Mouse (Mus musculus) Muller cell, postnatal 12 days (primary cell): ENCODE results near the gene Gfi1b.

ENCODE experiments used
- DNase-seq: peaks from one replicate; pipeline ENCODE4 v3.0.0-alpha.2; 2015; ENCODE audit errors: inconsistent ontology term

The Gfi1b gene

DNA sequence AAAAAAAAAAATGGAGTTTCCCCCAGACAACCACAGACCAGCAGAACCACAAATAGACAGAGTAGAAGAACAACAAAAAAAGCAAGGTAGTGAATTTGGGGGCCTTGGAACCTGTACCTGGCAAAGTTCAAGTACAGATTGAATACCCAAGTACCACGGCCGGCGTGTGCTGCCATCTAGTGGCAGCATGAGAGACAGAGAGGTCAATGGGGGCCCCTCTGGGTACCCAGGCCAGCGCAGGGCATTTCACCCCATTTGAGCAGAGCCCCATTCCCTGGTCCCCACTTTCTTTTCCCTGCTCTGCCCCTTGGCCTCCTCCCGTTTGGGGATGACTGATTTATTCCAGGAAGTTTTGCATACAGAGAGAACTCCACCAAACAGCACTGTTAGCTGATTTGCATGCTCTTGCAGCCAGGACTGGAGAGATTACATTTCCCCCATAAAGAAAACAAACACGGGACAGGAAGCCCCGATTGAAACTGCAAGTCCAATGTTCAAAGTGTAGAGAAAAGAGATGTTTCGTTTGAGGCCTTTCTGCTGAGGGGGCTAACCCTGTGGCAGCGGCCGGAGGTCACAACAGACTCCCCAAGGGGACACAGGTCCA is 841 bp upstream of the Gfi1b start:
- no peak for DNase-seq

DNA sequence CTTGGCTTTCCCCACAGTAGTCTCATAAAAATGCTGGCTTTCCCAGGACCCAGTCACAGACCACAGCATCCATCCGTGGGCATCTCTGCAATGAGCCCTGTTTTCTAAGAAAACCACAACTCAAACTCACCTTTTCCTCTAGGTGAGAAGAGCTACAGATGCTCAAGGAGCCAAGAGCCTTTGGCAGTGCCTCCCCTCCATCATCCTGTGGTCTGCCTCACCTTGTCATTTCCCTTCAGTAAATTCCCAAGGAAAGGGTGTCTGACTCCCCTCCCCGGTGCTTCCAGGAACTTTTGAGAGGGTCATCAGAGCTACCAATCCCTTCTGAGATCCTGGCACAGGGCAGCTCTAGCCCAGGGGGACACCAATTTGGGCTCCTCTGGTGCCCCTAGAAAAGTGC is 671 bp downstream of the Gfi1b start:
- no peak for DNase-seq

DNA sequence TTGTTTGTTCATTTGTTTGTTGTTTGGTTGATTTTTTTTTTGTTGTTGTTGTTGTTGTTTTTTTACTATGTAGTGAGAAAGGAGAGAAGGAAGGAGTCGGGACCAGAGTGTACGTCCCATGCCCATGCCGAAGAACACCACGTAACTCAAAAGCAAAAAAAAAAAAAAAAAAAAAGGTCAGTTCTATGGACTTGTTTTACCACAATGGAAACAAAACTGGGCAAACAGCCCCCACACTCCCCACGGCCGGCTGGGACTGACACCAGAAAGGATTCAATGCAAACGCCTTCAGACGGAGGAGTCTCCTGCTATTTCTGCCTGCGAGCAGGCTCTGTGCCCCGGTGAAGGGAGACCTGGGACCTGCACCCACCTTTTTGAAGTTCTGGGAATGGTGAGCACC is 1.3 kb downstream of the Gfi1b start:
- DNase-seq: no peak

DNA sequence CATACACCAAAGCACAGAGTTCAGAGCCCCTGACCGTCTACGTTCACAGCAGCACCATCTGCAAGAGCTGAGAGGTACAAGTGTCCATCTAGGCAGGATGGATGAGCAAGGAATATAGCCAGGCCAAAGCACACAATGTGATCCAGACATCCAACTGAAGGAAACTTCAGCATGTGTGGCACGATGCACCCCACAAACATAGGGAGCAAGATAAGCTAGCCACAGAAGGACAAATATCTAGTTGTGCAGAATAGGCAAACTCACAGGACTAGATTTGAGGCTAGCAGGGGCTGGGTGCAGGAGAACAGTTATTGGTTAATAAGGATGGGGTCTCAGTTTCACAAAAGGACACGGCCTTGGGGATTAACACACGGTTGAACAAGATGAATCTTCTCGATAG is 2.4 kb downstream of the Gfi1b start:
- DNase-seq: no peak

DNA sequence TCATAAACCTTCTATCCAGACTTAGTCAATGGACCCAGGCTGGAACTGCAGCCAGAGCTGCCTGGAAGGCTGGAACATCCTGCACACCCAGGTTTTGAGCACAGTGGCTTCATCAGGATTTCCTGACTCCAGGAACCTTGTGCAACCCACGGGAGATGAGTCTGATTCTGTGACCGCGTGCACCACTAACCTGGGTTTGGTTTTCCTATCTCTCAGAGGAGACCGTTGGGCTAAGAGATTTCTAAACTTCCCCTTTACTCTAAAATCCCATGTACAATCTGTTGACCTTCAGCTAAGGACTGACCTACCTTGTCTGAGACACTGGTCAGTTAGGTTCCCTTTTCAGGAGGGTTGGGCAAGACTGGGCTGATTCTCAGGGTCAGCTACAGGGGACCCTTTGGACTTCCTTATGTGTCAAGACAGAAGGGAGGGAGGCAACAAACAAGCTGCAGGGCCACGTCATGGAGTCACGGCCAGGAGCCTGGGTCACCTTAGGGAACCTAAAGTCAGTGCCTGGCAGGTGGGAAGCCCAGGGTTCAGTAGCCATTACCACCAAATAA is 2.9 kb downstream of the Gfi1b start:
- DNase-seq: no peak

DNA sequence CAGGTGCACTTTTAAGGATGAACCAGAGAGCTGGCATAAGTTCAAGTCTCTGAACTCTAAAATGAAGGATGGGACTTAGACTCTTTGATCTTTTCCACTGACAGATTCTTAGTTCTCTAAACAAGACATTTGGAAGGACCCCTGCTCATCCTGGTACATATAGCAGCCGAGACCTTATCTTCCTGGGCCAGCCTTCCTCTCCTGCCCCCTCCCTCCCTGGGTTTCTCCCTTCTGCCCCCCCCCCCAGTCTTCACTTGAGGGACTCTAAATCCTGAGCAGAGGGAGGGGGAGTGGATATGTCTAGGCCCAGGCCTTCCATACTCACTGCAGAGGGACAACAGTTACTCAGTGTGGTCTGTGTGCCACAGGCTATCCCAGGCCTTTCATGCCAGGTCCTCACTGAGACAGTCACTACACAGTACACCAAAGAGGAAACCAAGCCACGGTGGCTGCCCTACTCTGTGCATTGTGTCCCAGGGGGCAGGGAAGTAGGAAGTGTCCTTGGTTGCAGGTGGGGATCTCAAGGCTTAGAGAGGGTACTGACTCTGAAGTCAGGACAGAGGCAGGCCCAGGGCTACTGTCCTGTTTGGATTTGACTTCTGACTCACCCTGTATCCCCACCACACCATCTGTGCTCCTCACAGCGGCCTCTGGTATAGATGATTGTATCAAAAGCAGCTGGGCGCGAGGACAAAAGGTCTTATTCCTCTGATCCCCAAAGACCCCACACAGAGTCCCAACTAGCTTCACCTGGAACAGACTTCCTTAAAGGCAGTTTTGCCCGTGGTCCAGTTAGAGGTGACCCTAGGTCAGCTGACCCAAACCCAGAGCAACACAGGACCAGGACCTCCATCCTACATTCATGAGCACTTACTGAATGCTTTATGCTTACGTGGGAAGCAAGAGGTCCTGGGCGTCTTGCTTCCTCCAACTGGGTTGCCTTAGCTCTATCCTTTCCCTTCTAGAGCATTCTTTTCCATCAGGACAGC is 4.0 kb downstream of the Gfi1b start:
- no peak for DNase-seq

DNA sequence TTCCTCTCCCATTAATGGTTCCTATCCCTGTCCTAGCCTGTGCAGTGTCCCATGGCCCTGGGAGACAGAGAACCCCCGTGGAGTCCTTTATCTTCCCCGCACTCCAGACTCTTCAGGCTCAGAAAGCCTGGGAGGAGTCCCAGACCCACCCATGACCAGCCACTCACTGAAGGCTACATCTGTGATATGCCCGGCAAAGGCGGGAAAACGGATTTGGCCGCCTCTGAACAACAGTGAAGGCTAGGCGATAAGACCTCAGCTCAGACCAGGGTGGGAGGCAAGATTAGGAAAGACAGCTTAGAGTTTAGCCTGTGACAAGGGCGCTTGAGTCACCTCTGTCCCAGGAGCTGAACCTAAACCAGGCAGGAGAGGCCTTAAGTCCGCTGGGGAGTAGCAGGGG is 4.9 kb downstream of the Gfi1b start:
- no peak for DNase-seq

DNA sequence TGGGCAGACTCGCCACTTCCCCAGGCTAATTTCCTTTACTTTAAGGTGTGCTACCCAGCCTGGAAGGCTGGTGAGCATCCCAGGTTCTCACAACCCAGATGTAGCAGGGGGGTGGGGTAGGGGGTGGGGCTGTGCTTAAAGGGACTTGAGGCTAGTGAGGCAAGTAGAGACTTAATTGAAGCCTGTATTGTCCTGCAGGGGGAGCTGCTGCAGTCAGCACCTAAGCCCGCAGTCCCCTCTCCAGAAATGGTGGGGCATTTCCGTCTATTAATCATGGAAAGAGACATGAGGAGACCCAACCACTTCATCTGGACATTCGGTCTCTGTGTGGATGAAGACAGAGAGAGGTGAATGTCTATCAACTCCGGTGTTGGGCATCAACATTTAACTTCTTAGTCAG is 5.4 kb downstream of the Gfi1b start:
- no peak for DNase-seq

DNA sequence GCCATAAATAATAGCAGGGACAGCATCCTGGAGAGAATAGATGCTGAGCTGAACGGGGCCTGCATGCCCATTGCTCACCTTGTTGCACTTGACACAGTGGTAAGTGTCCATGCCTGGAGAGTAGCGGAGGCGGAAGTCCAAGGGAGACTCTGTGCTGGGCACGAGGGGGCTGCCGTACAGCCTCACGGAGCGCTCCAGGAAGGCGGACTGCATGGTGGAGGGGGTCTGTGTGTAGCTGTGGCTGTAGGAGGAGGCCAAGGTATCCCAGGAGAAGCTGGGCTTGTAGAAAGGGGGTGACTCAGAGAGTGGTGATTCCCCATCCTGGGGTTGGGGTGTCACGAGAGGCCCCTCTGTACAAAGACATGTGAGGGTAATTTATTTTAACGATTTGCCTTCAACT is 8.2 kb downstream of the Gfi1b start:
- no peak for DNase-seq

DNA sequence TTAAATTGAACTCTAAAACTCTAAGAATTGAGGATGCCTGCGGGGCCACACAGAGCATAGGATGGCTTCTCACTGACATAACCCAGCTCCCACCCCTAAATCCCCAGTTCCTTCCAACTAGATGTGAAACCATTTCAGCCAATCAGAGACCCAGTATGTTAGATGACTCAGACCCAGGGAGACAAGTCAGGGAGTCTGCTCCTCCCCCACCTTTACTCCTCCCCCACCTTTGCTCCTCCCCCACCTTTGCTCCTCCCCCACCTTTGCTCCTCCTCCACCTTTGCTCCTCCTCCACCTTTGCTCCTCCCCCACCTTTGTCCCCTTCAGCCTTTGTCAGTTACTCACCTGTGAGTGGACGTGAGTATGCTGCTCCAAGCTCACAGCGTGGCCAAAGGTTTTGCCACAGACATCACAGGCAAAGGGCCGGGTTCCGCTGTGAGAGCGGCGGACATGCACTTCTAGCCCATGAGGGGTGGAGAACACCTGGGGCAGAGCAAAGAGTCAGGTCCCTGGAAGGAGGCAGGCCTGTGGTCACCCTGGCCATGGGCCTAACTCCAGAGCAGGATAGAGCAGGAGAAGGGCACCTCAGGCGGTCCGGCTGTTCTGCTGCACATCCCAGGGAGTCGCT is 9.2 kb downstream of the Gfi1b start:
- no peak for DNase-seq

DNA sequence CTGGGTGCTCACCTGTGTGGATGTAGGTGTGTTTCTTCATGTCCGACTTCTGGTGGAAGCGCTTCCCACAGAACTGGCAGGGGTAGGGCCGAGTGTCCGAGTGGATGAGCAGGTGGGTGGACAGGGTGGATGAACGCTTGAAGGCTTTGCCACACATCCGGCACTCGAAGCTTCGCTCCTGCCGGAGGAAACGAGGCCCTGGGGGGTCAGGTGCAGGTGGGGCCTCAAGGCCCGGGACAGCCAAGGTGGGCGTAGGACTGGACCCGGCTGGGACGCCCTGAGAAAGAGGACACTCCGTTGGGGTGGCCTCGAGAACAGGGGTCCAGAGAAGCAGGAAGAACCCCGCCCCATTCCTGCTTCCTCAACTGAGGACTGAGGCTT is 10.4 kb downstream of the Gfi1b start:
- DNase-seq: no peak

DNA sequence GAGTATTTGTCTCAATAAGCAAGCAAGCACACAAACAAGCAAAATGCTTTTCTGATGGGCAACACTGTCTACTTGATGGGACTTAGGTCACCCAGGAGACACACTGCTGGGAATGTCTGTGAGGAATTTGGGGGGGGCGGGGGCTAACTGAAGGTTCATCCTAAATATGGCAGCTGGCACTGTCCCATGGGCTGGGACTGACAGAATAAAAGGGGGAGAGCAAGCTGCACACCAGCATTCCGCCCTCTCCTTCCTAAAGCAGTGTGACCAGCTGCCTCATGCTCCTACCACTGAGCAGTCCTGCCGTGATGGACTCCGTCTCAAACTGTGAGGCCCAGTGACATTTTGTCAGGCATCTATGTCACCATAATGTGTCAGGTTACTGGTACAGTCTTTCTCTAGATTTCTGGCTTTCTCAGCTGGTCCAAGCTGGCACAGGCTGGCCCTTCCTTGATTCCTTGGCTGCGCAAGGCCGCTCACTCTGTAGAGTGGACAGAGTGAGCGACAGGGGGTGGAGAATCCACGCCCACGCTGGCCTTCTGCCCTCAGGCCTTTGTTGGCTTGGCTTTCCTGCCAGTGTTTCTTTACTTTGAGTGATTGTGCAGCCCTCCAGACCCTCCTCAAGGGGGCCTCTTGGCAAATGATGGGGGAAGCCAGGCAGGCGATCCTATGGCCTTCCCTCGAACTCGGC is 10.9 kb downstream of the Gfi1b start:
- DNase-seq: no peak

DNA sequence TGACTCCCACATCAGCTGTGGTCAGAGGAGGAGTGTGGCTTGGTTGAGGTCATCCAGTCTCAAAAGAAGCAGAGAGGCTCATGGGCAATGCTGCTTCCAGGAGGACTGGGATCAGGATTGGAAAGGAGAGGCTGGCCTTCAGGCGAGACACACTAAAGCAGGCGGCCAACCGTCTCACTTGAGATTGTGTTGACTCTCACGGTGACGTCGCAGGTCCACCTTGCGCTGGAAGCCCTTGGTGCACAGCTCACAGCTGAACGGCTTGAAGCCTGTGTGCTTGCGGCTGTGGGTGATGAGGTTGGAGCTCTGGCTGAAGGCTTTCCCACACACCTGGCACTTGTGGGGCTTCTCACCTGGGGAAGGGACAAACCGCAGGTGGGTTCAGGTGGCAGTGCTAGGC is 11.9 kb downstream of the Gfi1b start:
- no peak for DNase-seq

DNA sequence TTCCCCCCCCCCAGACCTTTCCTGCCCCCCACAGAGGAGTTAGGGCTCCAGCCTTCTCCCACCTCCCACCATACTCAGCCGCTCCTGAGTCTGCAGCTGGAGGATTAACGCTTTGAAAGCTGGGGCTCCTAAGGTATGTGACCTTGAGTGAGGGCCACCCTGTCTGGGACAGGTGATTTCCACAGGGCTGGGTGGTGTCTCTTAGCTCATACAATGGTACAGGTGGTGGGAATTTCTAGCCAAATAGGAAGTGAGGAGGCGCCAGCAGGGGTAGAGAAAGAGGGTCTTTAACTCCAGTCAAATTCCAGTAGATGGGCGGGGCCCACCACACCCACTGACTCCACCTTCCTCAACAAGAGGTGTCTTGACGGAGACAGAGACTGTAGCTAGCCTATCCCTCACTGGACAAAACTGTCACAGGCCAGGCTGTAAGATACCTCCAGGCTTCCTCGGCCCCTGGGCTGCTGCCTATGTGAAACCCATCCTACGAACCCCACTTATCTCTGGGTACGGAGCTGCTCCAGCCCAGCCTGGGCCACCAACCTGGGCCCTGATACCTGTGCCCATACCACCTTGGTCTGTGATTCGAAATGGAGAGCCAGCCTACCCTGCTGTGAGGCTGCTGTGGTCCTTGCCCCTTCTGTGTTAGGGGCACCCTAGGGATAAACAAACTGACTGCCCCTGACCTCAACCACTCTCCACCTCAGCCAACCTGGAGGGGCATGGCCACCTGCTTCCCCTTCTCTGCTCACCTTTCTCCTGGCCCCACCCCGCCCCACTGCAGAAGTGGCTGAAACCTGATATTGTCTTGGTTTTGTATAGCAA is 14.2 kb downstream of the Gfi1b start:
- DNase-seq: no peak

DNA sequence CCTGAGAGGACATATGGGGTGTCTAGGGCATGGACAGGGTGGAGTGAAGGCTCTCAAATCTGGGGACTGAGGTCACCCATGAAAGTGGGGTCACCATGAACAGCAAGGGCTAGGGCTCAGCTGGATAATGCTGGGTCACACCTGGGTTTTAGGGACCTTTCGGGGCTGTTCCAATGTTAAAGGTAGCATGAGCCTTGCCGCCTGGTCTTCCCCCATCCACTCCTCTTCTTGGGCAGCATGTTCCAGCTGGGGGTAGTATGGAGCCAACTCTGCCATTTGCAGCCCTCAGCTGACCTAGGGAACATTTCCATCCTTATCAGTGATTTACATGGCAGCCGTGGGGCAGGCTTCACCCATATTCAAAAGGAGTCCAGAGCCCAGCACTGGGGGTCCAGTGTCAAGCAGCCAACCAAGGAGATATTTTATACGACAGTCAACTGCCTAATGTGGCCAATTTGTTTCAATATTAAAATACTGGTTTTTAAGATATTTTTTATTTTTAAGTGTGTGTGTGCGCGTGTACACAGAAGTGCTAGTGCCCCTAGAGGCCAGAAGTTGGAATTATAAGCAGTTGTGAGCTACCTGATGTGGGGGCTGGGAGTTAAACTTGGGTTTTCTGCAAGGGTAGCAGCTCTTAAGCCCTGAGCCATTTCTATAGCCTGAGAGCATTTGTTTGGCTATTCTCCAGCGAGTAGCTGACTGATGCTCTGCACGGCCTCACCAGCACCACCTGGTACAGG is 15.0 kb downstream of the Gfi1b start:
- no peak for DNase-seq

DNA sequence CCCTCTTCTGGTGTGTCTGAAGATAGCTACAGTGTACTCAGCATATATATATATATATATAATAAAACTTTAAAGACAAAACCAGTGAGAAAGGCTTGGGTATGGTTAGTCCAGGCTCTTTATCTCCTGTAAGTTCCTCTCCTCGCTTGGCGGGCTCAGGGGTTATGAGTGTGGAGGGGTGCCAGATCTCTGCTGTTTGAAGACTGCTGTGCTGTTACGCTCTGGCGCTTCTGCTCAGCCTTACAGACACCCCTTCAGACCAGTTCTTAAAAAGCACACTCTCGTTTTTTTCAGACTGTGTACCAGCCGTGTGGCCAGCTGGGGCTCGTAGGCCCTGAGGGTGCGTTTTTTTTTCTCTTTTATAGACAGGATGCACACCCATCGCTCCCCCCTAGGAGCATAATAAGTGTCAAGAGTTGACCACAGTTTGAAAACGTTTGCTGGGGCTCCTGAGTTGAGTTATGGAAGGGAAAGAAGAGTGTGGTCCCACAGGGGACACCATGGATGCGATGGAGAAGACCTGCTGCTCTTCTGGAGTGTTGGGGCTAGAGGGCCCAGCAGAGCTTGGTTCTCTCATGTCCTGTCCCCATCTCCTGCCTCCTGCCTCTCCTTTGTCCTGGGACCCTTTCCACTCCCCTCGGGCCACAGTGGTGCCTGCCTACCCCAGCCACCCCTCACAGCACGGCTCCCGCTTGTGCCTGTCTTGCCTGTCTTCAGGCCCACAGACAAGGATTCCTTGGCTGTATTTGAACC is 15.8 kb downstream of the Gfi1b start:
- DNase-seq: no peak

DNA sequence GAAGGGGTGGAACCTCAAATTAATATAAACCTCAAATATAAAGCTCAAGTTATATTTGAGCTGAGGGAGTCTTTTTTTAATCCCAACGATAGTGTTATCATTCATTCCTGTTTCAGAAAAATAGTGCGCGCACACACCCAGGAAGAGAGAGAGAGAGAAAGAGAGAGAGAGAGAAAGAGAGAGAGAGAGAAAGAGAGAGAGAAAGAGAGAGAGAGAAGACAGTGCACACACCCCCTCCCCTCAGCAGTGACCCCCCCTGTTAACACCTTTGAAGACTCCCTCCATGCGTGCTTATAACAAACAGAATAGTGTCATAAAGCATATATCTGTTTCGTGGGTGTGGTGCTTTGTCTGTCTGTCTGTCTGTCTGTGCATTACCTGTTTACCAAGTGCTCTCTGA is 18.2 kb downstream of the Gfi1b start:
- DNase-seq: no peak

DNA sequence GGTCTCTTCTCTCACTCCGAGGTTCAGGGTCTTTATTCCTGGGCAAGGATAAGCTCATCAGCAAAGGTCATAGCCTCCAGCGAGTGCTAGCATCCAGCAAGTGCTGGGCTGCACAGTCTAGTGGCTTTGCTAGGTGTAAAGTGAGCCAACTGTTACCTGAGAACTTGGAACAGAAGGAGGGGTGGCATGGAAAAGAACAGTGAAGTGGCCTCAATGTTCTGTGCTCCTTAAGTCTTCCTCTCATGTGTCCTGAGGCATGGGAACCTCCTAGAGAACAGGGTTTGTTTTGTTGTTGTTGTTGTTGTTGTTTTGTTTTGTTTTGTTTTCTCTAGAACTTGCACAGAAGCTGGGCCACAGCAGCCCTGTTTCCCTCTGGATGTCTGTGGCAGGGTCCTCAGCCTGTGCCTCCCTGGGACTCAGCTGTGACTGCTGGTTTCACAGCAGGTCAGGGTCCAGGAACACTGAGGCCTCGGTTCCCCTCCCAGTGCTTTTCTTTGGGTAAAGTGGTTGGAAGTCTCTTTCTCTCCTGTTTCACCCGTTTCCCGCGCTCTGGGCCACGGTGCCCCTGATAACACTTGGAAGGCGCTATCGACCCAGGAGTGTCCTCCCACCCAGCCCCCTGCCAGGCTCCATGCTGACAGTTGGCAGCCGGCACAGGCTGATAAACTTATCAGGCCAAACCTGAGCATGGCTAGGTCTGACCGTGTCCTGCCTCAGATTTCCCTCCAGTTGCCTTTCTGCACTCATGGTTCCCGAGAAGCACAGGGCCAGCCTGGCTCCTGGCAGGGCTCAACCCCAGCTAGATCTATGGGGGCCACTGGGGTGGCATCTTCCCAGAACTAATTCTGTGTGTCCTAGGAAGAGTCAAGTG is 19.8 kb downstream of the Gfi1b start:
- no peak for DNase-seq

DNA sequence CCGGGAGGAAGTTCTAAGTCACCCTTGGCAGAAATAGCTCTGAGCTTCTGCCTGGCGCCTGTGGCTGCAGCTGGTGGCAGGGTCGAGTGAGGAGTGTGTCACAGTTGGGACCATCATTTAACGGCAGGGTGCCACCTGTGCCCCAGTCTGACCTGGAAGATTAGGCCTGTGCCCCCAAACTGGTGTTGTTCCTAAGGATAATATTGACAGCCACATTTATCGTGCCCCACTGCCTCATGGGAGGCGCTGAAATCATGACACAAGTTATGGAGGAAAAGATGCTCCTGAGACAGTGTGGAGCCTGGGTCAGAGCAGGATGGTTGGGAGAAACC is 22.2 kb downstream of the Gfi1b start:
- DNase-seq: no peak
